16 mouse cellular contexts compared by ENCODE assay signal in the genomic region with DNA sequence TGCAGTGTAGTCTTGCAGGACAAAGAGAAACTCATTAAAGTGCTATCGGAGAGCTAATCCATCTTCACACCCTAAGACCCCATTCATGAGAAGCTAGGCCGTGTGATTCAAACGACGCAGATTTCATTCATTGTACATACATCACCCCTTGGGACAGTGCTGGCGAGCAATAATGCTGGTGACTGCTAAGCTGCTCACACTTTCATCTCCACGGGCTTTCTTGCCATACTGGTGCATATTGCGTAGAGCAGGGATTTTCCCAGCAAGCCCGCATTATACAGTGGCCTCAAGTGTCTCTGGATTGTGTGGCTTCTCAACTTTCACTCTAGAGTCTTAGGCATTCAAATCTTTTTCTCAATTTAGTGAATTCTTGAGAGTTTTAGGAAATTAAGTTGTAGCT. TPM values are rescaled to one million over a fixed set of nuclear protein-coding genes. Genes with fewer than 3 reads are reported as not detected.
A peak's percentile ranks its signal among the peaks of the same experiment; 100 is the strongest.
DNase-seq lines count a peak whose midpoint lies in the region; ATAC-seq lines count a peak whose summit lies in the region.
"Had no signal": no experiment of that assay in that cellular context is flagged by ENCODE, and none has a peak within 500 bp of the region (broad histone marks: within the 10 kb centered on the region; RNA-seq: fewer than 3 reads in every experiment).

No protein-coding gene starts in this region.

- no peak overlapping the region for H3K9ac ChIP-seq in midbrain, embryonic 11.5 days (ENCODE audit: low read length)
- no peak overlapping the region for H3K9ac ChIP-seq in neural tube, embryonic 15.5 days (replicated peaks)
- H3K9ac ChIP-seq: heart, embryonic 13.5 days; lung, embryonic 15.5 days had no signal

- H3K4me1 ChIP-seq in hindbrain, embryonic 10.5 days (replicated peaks), result peaks cover 26% of the 10 kb centered on the region
- peaks cover 17% of the 10 kb centered on the region; the same call in 1 of the 2 replicates for H3K4me1 ChIP-seq in midbrain, embryonic 11.5 days (ENCODE audit: control insufficient read depth, insufficient read depth, low read length)
- H3K4me1 ChIP-seq in neural tube, embryonic 15.5 days, result peaks cover 15% of the 10 kb centered on the region

- no peaks in the 10 kb centered on the region for H3K27me3 ChIP-seq in hindbrain, embryonic 10.5 days (ENCODE audit: insufficient read depth, poor library complexity, severe bottlenecking)
- no peaks in the 10 kb centered on the region for H3K27me3 ChIP-seq in midbrain, embryonic 11.5 days (ENCODE audit: control insufficient read depth, insufficient read depth, low read length)
- no peaks in the 10 kb centered on the region for H3K27me3 ChIP-seq in neural tube, embryonic 15.5 days (replicated peaks)
- H3K27me3 ChIP-seq: heart, embryonic 13.5 days; lung, embryonic 15.5 days had no signal

- ATAC-seq in midbrain, embryonic 11.5 days (ENCODE audit: low FRiP score), result peak; percentile 91
- peak; percentile 30; the same call in 1 of the 2 replicates for ATAC-seq in neural tube, embryonic 15.5 days (ENCODE audit: low FRiP score)

- H3K9me3 ChIP-seq in hindbrain, embryonic 10.5 days, result peaks cover 11% of the 10 kb centered on the region; the same call in 1 of the 2 replicates
- no peaks in the 10 kb centered on the region; the same call in 1 of the 2 replicates for H3K9me3 ChIP-seq in midbrain, embryonic 11.5 days (ENCODE audit: control insufficient read depth, low read length)
- peaks cover 3% of the 10 kb centered on the region; the same call in 1 of the 2 replicates for H3K9me3 ChIP-seq in neural tube, embryonic 15.5 days (replicated peaks)
- H3K9me3 ChIP-seq: lung, embryonic 15.5 days had no signal

- H3K36me3 ChIP-seq in hindbrain, embryonic 10.5 days, result peaks cover 11% of the 10 kb centered on the region
- no peaks in the 10 kb centered on the region for H3K36me3 ChIP-seq in midbrain, embryonic 11.5 days (ENCODE audit: control insufficient read depth, insufficient read depth, low read length)
- H3K36me3 ChIP-seq in neural tube, embryonic 15.5 days, result no peaks in the 10 kb centered on the region
- H3K36me3 ChIP-seq: lung, embryonic 15.5 days had no signal

- DNase-seq in retina, postnatal 1 day, result peak; percentile 37
- DNase-seq in retina, embryonic 14.5 days (ENCODE audit: low spot score), result no peak
- no peak for DNase-seq in hindbrain, embryonic 10.5 days (ENCODE audit: low spot score)
- DNase-seq in midbrain, embryonic 11.5 days (ENCODE audit: low spot score, missing footprints), result peak; percentile 91
- DNase-seq in kidney, postnatal 10 days, result no peak
- DNase-seq in thymus, postnatal 25 days, result no peak
- DNase-seq in T-cell, adult 2 months (ENCODE audit: low spot score), result no peak
- DNase-seq: adrenal gland, postnatal 36 days; cerebellum, adult 18-20 months; kidney, adult 8-10 months; right cerebral cortex, postnatal 4 days; thymus, postnatal 14 days had no signal

- H3K27ac ChIP-seq in hindbrain, embryonic 10.5 days, result 0 out of 2 replicates have a peak overlapping the region, but pooled peaks have one; percentile 24
- no peak overlapping the region; the same call in 1 of the 2 replicates for H3K27ac ChIP-seq in midbrain, embryonic 11.5 days (ENCODE audit: low read depth, low read length)
- H3K27ac ChIP-seq in neural tube, embryonic 15.5 days (replicated peaks), result no peak overlapping the region
- H3K27ac ChIP-seq: heart, embryonic 13.5 days; lung, embryonic 15.5 days had no signal

- no peak overlapping the region for H3K4me3 ChIP-seq in hindbrain, embryonic 10.5 days
- H3K4me3 ChIP-seq in midbrain, embryonic 11.5 days (ENCODE audit: low read depth, low read length), result no peak overlapping the region
- H3K4me3 ChIP-seq in neural tube, embryonic 15.5 days (replicated peaks), result no peak overlapping the region
- H3K4me3 ChIP-seq: heart, embryonic 13.5 days; lung, embryonic 15.5 days had no signal

- WGBS in hindbrain, embryonic 10.5 days, result 78% methylated on average over 8 of the region's 8 CpGs
- WGBS in midbrain, embryonic 11.5 days, result 30% methylated on average over 8 of the region's 8 CpGs
- 14% methylated on average over 8 of the region's 8 CpGs for WGBS in neural tube, embryonic 15.5 days

- no peak overlapping the region; the same call in 1 of the 2 replicates for H3K4me2 ChIP-seq in midbrain, embryonic 11.5 days
- no peak overlapping the region for H3K4me2 ChIP-seq in neural tube, embryonic 15.5 days
- H3K4me2 ChIP-seq: heart, embryonic 13.5 days; liver, embryonic 11.5 days; lung, embryonic 15.5 days had no signal

RNA-seq across cellular contexts. Expression of gene Wdfy2, which starts 36.9 kb away (rescaled TPM):
- 12.9 and 14.2 TPM in 2 replicates for polyA plus RNA-seq in hindbrain, embryonic 10.5 days (2016; fragmentation: Nextera tagmentation; extraction: Ambion mirVana)
- polyA plus RNA-seq in midbrain, embryonic 11.5 days (2014; fragmentation: Nextera tagmentation; extraction: Ambion mirVana), result 14.9 and 15.9 TPM in 2 replicates
- polyA plus RNA-seq in neural tube, embryonic 15.5 days (2015; fragmentation: Nextera tagmentation; extraction: Ambion mirVana), result 7.0 and 7.4 TPM in 2 replicates

Comparison
In these comparisons a context has a peak if more than half of its experiments do, and no peak if none do; other contexts are left out.
1. DNase-seq: peak in retina, postnatal 1 day (single experiment) and midbrain, embryonic 11.5 days (single experiment); none in retina, embryonic 14.5 days (single experiment), hindbrain, embryonic 10.5 days (single experiment), kidney, postnatal 10 days (single experiment), thymus, postnatal 25 days (single experiment) and T-cell, adult 2 months (single experiment).